Mouse (Mus musculus): Measurements from ENCODE around the gene Pgf. TPM values are rescaled to one million over a fixed set of nuclear protein-coding genes. Genes with fewer than 3 reads are reported as not detected.

The Pgf gene
- polyA plus RNA-seq, 1 experiment from 2014 or later = 14.6 TPM

DNA sequence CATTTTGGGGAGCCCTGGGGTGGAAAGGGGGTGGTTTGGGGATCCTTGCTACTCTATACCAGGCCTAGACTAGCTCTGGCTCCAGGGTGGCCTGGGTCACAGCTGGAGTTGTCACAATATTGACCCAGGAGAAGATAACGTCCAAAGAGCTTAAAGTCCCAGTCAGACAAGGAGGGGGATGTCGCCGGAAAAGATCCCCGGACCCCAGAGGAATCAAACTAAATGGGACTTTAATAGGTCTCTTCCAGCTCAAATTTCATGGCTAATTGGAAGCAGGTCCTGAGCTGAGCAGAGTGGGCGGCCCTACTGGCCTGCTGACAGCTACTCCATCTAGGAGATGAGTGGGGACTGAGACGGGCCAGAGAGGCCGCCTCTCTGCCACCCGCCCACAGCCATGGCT lies 20.3 kb upstream of the Pgf start:
- H3K4me1 ChIP-seq (ENCODE audit: insufficient read depth) = peaks cover 43% of the 10 kb centered on the region

DNA sequence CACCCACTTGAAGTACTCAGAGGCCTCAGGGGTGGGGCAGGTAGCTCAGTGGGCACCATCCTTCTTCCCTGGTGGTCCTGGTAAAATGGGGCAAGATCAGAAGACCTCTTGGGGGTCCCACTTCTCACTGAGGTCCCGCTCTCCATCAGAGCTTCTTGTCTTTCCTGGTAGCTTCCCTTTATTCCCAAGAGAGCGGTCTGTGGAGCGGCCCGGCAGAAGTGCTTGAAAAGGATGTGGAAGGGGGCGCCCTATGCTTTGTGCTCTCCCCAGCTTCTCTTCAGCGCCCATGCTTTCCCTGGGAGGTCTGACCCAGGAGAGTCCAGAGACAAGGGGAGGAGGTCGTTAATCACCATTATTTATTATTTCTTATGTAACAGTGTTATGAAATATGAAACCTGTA lies 19.8 kb upstream of the Pgf start:
- Histone ChIP-seq H3K36me3 (ENCODE audit: insufficient read depth) (no peaks in the 10 kb centered on the region), H3K4me2 (no peak overlapping the region), H3K4me3 (ENCODE audit: low read depth, low read length) (no peak overlapping the region), H3K9ac (peak overlapping the region; percentile 1), H3K27ac (ENCODE audit: low read depth) (peak overlapping the region; percentile 61), H3K9me3 (ENCODE audit: low read depth, low read length) (no peaks in the 10 kb centered on the region), H3K4me1 (ENCODE audit: insufficient read depth) (peaks cover 49% of the 10 kb centered on the region), H3K27me3 (ENCODE audit: insufficient read depth, low read length) (no peaks in the 10 kb centered on the region)
- ATAC-seq (ENCODE audit: insufficient read depth) (no peak), DNase-seq (no peak)
- 45% methylated on average over 7 of the region's 7 CpGs for WGBS
- TF ChIP-seq CTCF (IDR thresholded peaks at IDR 0.05; ENCODE audit: low read depth) = no peak

More for the DNA sequence above, 20.3 kb upstream of the Pgf start:
- Histone ChIP-seq H3K36me3 (ENCODE audit: insufficient read depth) (no peaks in the 10 kb centered on the region), H3K27me3 (ENCODE audit: insufficient read depth, low read length) (no peaks in the 10 kb centered on the region), H3K4me2 (no peak overlapping the region), H3K4me3 (ENCODE audit: low read depth, low read length) (no peak overlapping the region), H3K9me3 (ENCODE audit: low read depth, low read length) (no peaks in the 10 kb centered on the region), H3K27ac (ENCODE audit: low read depth) (peak overlapping the region; percentile 61; the same call in 1 of the 2 replicates), H3K9ac (no peak overlapping the region)
- no peak for TF ChIP-seq CTCF (IDR thresholded peaks at IDR 0.05; ENCODE audit: low read depth)
- DNase-seq (peak; percentile 65), ATAC-seq (ENCODE audit: insufficient read depth) (no peak)
- WGBS = 14% methylated on average over 8 of the region's 8 CpGs

DNA sequence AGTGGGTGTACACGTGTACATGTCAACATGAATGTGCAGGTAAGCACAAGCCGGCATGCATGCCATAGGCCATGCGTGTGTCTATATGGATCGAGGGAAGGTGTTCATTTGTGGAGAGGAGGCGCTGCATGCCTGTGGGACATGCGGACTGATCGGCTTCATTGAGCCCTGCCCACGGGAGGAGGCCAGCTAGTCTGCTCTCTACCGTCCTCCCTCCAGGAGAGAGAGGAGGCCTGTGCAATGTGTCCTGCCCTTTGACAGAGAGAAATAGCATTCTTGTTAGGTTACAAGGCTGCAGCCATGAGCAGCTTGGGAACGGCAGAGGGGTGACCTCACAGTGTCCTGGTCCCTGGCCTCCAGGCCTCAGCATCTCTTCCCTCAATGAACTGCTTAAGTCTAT lies 18.6 kb upstream of the Pgf start:
- TF ChIP-seq CTCF (IDR thresholded peaks at IDR 0.05; ENCODE audit: low read depth) = no peak
- no peak overlapping the region for H3K27ac ChIP-seq (ENCODE audit: low read depth)
- peaks cover 46% of the 10 kb centered on the region for H3K4me1 ChIP-seq (ENCODE audit: insufficient read depth)
- no peaks in the 10 kb centered on the region for H3K36me3 ChIP-seq (ENCODE audit: insufficient read depth)
- H3K9ac ChIP-seq = no peak overlapping the region
- no peak for ATAC-seq (ENCODE audit: insufficient read depth)
- H3K4me3 ChIP-seq (ENCODE audit: low read depth, low read length) = no peak overlapping the region
- WGBS = 80% methylated on average over 10 of the region's 10 CpGs
- no peak overlapping the region for H3K4me2 ChIP-seq
- DNase-seq = no peak
- no peaks in the 10 kb centered on the region for H3K9me3 ChIP-seq (ENCODE audit: low read depth, low read length)
- H3K27me3 ChIP-seq (ENCODE audit: insufficient read depth, low read length) = no peaks in the 10 kb centered on the region

DNA sequence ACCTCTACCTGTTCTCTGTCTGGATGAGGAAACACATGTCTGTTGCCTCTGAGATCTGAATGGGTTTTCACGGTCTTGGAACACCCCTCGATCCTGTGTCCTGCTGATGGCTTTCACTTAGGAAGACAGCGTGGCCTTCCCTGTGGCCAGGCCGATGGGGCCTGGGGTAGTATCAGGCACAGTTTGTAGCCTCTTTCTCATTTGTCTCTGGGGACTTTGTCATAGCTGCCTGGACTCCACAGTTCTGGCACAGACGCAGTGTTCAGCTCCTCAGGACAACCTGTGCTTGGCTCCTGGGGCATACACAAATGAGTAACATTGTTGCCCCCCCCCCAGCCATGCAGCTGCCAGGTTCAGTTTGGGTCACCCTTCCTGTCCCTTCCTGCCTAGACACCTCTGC lies 17.5 kb upstream of the Pgf start:
- H3K9me3 ChIP-seq (ENCODE audit: low read depth, low read length) = no peaks in the 10 kb centered on the region
- H3K4me1 ChIP-seq (ENCODE audit: insufficient read depth) = peaks cover 40% of the 10 kb centered on the region
- no peak for TF ChIP-seq CTCF (IDR thresholded peaks at IDR 0.05; ENCODE audit: low read depth)
- no peak overlapping the region for H3K4me2 ChIP-seq
- no peaks in the 10 kb centered on the region for H3K36me3 ChIP-seq (ENCODE audit: insufficient read depth)
- ATAC-seq (ENCODE audit: insufficient read depth) = no peak
- WGBS = 61% methylated on average over 5 of the region's 5 CpGs
- DNase-seq = no peak
- no peaks in the 10 kb centered on the region for H3K27me3 ChIP-seq (ENCODE audit: insufficient read depth, low read length)
- no peak overlapping the region for H3K9ac ChIP-seq
- no peak overlapping the region for H3K4me3 ChIP-seq (ENCODE audit: low read depth, low read length)
- H3K27ac ChIP-seq (ENCODE audit: low read depth) = peak overlapping the region; percentile 81

DNA sequence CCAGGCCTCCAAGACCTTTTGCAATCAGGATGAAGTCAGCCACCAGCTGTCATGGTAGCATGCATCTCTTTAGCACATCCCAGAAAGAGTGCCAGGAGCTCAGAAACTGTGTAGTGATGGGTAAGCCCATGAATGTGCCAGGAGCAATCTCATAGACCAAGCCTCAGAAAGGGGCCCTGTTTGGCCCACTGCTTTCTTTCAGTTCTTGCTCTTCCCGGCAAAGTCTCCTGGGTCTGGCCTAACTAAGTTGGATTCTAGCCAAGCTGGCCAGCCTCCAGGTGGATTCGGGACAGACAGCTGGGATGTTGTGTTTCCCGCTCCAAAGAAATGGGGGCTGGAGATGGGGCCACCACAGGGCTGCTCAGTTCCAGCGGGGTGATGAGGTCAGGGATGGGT lies 17.0 kb upstream of the Pgf start:
- ATAC-seq (ENCODE audit: insufficient read depth) = peak; percentile 77
- Histone ChIP-seq H3K4me2 (no peak overlapping the region), H3K9me3 (ENCODE audit: low read depth, low read length) (no peaks in the 10 kb centered on the region), H3K36me3 (ENCODE audit: insufficient read depth) (no peaks in the 10 kb centered on the region), H3K4me3 (ENCODE audit: low read depth, low read length) (no peak overlapping the region), H3K27me3 (ENCODE audit: insufficient read depth, low read length) (no peaks in the 10 kb centered on the region), H3K4me1 (ENCODE audit: insufficient read depth) (peaks cover 40% of the 10 kb centered on the region), H3K9ac (no peak overlapping the region), H3K27ac (ENCODE audit: low read depth) (peak overlapping the region; percentile 81)
- no peak for TF ChIP-seq CTCF (IDR thresholded peaks at IDR 0.05; ENCODE audit: low read depth)
- peak; percentile 98 for DNase-seq
- WGBS = 23% methylated on average over 4 of the region's 4 CpGs

DNA sequence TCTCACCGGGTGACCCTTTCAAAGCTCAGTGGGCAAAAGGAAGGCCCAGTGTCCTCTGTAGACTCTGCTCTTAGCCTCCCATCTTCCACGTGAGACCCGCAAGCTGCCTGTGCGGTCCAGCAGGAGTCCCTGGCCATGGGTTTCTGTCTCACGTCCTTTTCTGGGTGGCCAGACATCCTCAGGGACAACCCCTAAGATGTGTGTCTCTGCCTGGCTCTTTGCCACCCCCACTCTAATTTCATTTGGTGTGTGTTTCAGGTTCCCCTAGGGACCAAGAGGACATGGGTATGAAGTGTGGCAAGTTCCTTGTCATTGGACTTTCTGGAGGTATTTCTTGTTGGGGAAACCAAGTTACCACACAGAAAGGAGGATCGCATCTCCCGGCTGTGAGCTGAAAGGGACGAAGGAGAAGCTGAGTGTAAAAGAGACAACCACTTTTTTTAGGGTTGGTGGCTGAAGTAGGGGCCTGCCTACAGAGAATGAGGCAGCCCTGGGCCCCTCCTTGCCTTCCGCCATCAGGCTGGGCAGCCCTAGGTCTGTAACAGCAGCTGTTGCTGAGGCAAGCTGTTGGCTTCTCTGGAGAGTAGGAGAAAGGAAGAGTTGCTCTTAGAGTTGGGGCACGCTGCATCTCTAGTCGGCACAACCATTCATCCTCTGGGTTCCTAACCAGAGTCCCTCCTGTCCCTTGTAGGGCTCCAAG lies 16.5 kb upstream of the Pgf start:
- Histone ChIP-seq H3K4me1 (ENCODE audit: insufficient read depth) (peaks cover 40% of the 10 kb centered on the region), H3K4me2 (no peak overlapping the region), H3K27me3 (ENCODE audit: insufficient read depth, low read length) (no peaks in the 10 kb centered on the region), H3K9ac (no peak overlapping the region), H3K9me3 (ENCODE audit: low read depth, low read length) (no peaks in the 10 kb centered on the region), H3K27ac (ENCODE audit: low read depth) (peak overlapping the region; percentile 81), H3K4me3 (ENCODE audit: low read depth, low read length) (no peak overlapping the region), H3K36me3 (ENCODE audit: insufficient read depth) (no peaks in the 10 kb centered on the region)
- ATAC-seq (ENCODE audit: insufficient read depth) (no peak; the same call in 1 of the 2 replicates), DNase-seq (no peak)
- 69% methylated on average over 11 of the region's 11 CpGs for WGBS
- TF ChIP-seq CTCF (IDR thresholded peaks at IDR 0.05; ENCODE audit: low read depth) = no peak

DNA sequence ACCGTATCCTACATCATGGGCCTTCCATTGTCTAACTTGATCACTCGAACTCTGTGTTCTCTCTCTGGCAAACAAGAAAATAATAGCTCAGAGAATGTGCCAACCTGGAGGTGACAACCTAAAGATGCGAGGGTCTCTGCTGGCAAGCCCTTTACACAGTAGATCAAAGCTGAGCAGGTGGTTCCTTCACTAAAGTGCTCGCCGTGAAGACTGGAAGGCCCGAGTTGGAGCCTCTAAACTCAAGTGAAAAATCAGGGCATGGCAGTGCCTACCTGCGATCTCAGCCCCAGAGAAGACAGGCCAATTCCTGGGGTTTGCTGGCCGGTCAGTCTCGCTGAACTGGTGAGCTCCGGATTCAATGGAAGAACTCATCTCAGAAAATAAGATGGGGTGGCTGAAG lies 15.6 kb upstream of the Pgf start:
- Histone ChIP-seq H3K4me2 (no peak overlapping the region), H3K9me3 (ENCODE audit: low read depth, low read length) (no peaks in the 10 kb centered on the region), H3K36me3 (ENCODE audit: insufficient read depth) (no peaks in the 10 kb centered on the region), H3K4me1 (ENCODE audit: insufficient read depth) (peaks cover 38% of the 10 kb centered on the region), H3K4me3 (ENCODE audit: low read depth, low read length) (no peak overlapping the region), H3K27ac (ENCODE audit: low read depth) (peak overlapping the region; percentile 81), H3K27me3 (ENCODE audit: insufficient read depth, low read length) (no peaks in the 10 kb centered on the region), H3K9ac (no peak overlapping the region)
- no peak for ATAC-seq (ENCODE audit: insufficient read depth)
- WGBS = 80% methylated on average over 10 of the region's 10 CpGs
- TF ChIP-seq CTCF (IDR thresholded peaks at IDR 0.05; ENCODE audit: low read depth) = no peak
- DNase-seq = no peak

Data from lung, embryonic 14.5 days (tissue).